Mouse (Mus musculus): ENCODE data around the gene Sugp1. TPM values are rescaled to one million over a fixed set of nuclear protein-coding genes. Genes with fewer than 3 reads are reported as not detected.

The Sugp1 gene
- polyA plus RNA-seq, 1 experiment from 2014 or later = 52.9 TPM

DNA sequence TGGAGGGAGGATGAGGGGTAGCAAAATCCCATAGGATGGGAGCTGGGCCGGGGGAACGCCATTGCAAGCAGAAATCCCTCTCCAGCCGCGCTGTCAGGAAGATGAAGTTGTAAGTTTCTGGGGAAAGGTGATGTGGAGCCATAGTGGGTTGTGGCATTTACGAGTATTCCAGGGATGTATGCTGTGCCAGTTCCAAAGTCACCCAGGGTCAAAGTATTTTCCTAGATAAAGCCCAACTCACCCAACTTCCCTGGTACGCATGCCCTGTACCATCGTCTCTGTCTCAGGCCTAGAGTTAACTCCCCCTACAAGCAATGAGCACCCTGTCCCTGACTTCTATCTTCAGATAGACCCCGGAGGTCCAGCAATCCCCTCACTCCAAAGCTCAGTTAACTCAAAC, 30.5 kb downstream of the Sugp1 start:
- Histone ChIP-seq H3K9ac (replicated peaks; ENCODE audit: low read depth, low read length) (no peak overlapping the region), H3K27me3 (ENCODE audit: control insufficient read depth, insufficient read depth, low read length) (no peaks in the 10 kb centered on the region), H3K27ac (ENCODE audit: low read depth, low read length) (no peak overlapping the region), H3K9me3 (ENCODE audit: control insufficient read depth, low read length) (no peaks in the 10 kb centered on the region), H3K36me3 (ENCODE audit: control insufficient read depth, insufficient read depth, low read length) (peaks cover 35% of the 10 kb centered on the region), H3K4me2 (ENCODE audit: low read depth, low read length) (no peak overlapping the region), H3K4me1 (ENCODE audit: control insufficient read depth, insufficient read depth, low read length) (no peaks in the 10 kb centered on the region), H3K4me3 (ENCODE audit: low read depth, low read length) (no peak overlapping the region)
- no peak for ATAC-seq (ENCODE audit: low read depth)
- WGBS = 68% methylated on average over 8 of the region's 8 CpGs

DNA sequence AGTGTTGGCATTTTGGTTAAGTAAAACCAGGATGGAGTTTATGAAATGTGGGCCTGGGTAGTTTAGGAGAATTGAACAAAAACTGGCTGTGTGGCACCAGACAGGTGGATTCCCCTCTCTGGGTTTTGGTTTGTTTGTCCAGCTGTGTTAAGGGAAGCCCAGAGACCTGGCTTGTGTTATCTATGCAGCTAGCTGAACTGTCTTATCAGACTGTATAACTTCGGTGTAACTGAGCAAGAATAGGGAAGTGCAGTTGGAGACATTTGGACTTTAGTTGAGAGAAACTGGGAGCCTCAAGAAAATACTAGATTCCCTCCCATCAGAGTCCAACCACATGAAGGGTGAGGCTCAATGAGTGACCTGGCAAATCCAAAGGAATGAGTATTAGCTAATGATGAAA, 31.1 kb downstream of the Sugp1 start:
- no peak overlapping the region for H3K27ac ChIP-seq (ENCODE audit: low read depth, low read length)
- WGBS = 88% methylated on average over 1 of the region's 1 CpGs
- no peak overlapping the region for H3K9ac ChIP-seq (replicated peaks; ENCODE audit: low read depth, low read length)
- no peak overlapping the region for H3K4me2 ChIP-seq (ENCODE audit: low read depth, low read length)
- H3K36me3 ChIP-seq (ENCODE audit: control insufficient read depth, insufficient read depth, low read length) = peaks cover 31% of the 10 kb centered on the region
- H3K4me3 ChIP-seq (ENCODE audit: low read depth, low read length) = no peak overlapping the region
- H3K9me3 ChIP-seq (ENCODE audit: control insufficient read depth, low read length) = no peaks in the 10 kb centered on the region
- no peaks in the 10 kb centered on the region for H3K27me3 ChIP-seq (ENCODE audit: control insufficient read depth, insufficient read depth, low read length)
- no peak for ATAC-seq (ENCODE audit: low read depth)
- no peaks in the 10 kb centered on the region for H3K4me1 ChIP-seq (ENCODE audit: control insufficient read depth, insufficient read depth, low read length)

DNA sequence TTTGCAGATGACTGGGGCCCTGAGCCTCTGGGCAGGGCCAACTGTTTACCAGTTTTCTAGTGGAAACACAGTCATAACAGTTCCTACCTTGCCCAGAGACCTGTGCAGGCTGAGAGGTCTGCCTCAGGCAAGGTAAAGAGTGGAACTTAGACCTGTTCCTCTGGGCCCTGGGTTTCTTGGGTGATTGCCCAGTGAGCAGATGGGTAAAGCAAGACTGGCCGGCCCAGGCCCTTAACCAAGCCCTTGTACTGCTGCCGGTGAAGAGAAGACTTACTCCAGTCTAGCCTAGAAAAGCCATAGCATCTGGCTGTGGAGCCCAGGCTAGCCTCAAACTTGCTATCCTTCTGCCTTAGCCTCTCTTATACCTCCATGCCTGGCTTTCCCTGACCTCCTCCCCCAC, 39.4 kb downstream of the Sugp1 start:
- no peak overlapping the region for H3K27ac ChIP-seq (ENCODE audit: low read depth, low read length)
- H3K27me3 ChIP-seq (ENCODE audit: control insufficient read depth, insufficient read depth, low read length) = peaks cover 37% of the 10 kb centered on the region
- H3K4me3 ChIP-seq (ENCODE audit: low read depth, low read length) = no peak overlapping the region
- H3K9me3 ChIP-seq (ENCODE audit: control insufficient read depth, low read length) = no peaks in the 10 kb centered on the region
- peaks cover 12% of the 10 kb centered on the region for H3K4me1 ChIP-seq (ENCODE audit: control insufficient read depth, insufficient read depth, low read length)
- ATAC-seq (ENCODE audit: low read depth) = no peak
- WGBS = 92% methylated on average over 2 of the region's 2 CpGs
- H3K36me3 ChIP-seq (ENCODE audit: control insufficient read depth, insufficient read depth, low read length) = no peaks in the 10 kb centered on the region
- no peak overlapping the region for H3K4me2 ChIP-seq (ENCODE audit: low read depth, low read length)
- no peak overlapping the region for H3K9ac ChIP-seq (replicated peaks; ENCODE audit: low read depth, low read length)

DNA sequence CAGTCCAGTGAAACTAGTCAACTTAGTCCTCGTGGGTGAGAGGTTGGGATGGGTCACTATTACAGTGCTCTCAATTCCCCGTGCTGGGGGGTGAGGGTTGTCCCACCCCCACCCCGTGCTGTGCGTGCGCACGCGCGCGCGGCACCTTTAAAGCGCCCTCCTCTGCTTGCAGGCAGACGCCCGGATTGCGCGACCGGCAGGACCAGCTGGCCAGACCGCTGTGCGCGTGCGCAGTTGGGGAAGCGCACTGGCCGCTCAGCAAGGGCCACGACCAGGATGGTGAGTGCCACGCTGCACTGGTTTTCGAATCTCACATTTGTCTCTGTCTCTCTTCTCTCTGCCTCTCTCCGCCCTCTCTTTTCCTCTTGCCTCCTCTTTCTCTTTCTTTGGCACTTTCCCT, 40.7 kb downstream of the Sugp1 start, which contains the start of gene Hapln4:
TSS of gene Hapln4 (plus strand) at position 173 of the 400 bp plus-strand sequence.
- H3K27ac ChIP-seq (ENCODE audit: low read depth, low read length) = no peak within 1 kb of the TSS
- peaks cover 50% of the 10 kb centered on the region for H3K27me3 ChIP-seq (ENCODE audit: control insufficient read depth, insufficient read depth, low read length)
- H3K36me3 ChIP-seq (ENCODE audit: control insufficient read depth, insufficient read depth, low read length) = no peaks in the 10 kb centered on the region
- H3K9me3 ChIP-seq (ENCODE audit: control insufficient read depth, low read length) = no peaks in the 10 kb centered on the region
- under 1% methylated on average over 26 of the region's 26 CpGs for WGBS
- H3K4me3 ChIP-seq (ENCODE audit: low read depth, low read length) = peak within 1 kb of the TSS; percentile 37
- peaks cover 17% of the 10 kb centered on the region for H3K4me1 ChIP-seq (ENCODE audit: control insufficient read depth, insufficient read depth, low read length)
- H3K9ac ChIP-seq (replicated peaks; ENCODE audit: low read depth, low read length) = peak within 1 kb of the TSS; percentile 29
- H3K4me2 ChIP-seq (ENCODE audit: low read depth, low read length) = peak within 1 kb of the TSS; percentile 91
- ATAC-seq (ENCODE audit: low read depth) = no peak

DNA sequence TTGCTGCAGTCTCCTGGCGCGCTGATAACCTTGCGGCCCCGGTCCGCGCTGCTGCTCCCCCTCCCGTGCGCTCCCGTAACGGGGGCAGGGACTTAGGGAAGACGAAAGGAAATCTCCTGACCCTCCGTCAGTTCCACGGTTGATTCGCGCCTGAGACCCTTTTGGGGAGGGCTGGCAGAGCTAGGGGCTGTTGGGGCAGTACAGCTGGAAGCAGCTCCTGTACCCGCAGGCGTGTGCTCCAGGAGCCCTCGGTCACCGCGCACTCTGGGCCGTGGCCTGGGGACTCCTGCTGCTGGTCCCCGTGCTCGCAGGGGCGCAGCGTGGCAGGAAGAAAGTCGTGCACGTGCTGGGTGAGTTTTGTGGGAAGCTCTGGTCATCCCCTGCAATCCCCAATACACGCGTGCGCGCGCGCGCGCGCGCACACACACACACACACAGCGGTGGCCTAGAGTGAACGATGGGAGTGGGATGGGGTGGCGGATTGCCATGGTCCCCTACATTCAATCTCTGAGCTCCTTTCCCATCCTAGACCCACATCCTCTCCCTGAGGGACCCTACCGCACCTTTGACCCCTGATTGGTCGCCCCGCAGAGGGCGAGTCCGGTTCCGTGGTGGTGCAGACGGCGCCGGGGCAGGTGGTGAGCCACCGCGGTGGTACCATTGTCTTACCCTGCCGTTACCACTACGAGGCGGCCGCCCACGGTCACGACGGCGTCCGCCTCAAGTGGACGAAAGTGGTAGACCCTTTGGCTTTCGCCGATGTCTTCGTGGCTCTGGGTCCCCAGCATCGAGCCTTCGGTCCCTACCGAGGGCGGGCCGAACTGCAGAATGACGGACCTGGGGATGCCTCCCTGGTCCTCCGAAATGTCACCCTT, 41.8 kb downstream of the Sugp1 start:
- peaks cover 57% of the 10 kb centered on the region for H3K27me3 ChIP-seq (ENCODE audit: control insufficient read depth, insufficient read depth, low read length)
- H3K9ac ChIP-seq (replicated peaks; ENCODE audit: low read depth, low read length) = peak overlapping the region; percentile 29
- H3K27ac ChIP-seq (ENCODE audit: low read depth, low read length) = no peak overlapping the region
- peak overlapping the region; percentile 91 for H3K4me2 ChIP-seq (ENCODE audit: low read depth, low read length)
- no peaks in the 10 kb centered on the region for H3K36me3 ChIP-seq (ENCODE audit: control insufficient read depth, insufficient read depth, low read length)
- 2% methylated on average over 71 of the region's 71 CpGs for WGBS
- H3K9me3 ChIP-seq (ENCODE audit: control insufficient read depth, low read length) = no peaks in the 10 kb centered on the region
- peak overlapping the region; percentile 37 for H3K4me3 ChIP-seq (ENCODE audit: low read depth, low read length)
- H3K4me1 ChIP-seq (ENCODE audit: control insufficient read depth, insufficient read depth, low read length) = peaks cover 21% of the 10 kb centered on the region
- peak; percentile 9; the same call in 1 of the 2 replicates for ATAC-seq (ENCODE audit: low read depth)

DNA sequence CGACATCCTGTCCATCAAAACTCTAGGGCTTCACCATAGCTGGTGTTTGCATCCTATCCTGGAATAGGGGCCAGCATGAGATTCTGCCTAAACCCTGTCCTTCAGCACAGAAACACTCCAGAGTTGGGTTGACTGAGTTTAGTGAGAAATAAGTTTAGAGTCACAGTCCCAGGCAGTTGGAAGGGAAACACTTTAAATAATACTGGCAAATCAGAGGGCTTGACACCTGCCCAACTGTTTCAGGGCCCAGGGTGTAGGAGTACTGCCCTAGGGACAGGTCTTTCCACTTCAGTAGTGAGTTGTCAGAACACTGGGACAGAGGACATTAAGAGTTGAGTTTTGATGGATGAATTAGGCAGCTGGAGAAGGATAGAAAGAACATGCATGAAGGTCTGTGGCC, 43.5 kb downstream of the Sugp1 start:
- H3K4me3 ChIP-seq (ENCODE audit: low read depth, low read length) = no peak overlapping the region
- peaks cover 25% of the 10 kb centered on the region for H3K4me1 ChIP-seq (ENCODE audit: control insufficient read depth, insufficient read depth, low read length)
- H3K27me3 ChIP-seq (ENCODE audit: control insufficient read depth, insufficient read depth, low read length) = peaks cover 60% of the 10 kb centered on the region
- 45% methylated on average over 1 of the region's 1 CpGs for WGBS
- H3K36me3 ChIP-seq (ENCODE audit: control insufficient read depth, insufficient read depth, low read length) = no peaks in the 10 kb centered on the region
- H3K9ac ChIP-seq (replicated peaks; ENCODE audit: low read depth, low read length) = no peak overlapping the region
- no peaks in the 10 kb centered on the region for H3K9me3 ChIP-seq (ENCODE audit: control insufficient read depth, low read length)
- no peak overlapping the region for H3K27ac ChIP-seq (ENCODE audit: low read depth, low read length)
- ATAC-seq (ENCODE audit: low read depth) = no peak
- H3K4me2 ChIP-seq (ENCODE audit: low read depth, low read length) = no peak overlapping the region

DNA sequence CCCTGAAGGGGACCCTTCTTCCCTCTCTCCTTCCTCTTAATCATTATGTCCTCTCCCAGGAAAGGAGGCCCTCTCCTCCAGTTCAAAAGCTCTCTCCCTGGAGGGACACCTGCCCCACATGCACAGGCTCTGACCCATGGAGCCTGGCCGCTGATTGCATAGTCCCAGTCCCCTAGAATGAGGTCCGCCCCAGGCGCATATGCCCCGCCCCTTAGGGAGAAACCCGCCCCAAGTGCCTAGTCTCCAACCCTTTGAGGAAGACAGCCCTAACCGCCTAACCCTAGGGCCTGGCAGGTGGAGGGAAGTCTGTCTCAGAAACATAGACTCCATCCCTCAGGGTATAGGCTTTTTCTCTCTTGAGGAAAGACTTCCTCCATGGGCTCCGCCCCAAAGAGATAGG, 44.6 kb downstream of the Sugp1 start:
- Histone ChIP-seq H3K9ac (replicated peaks; ENCODE audit: low read depth, low read length) (no peak overlapping the region), H3K4me3 (ENCODE audit: low read depth, low read length) (no peak overlapping the region), H3K9me3 (ENCODE audit: control insufficient read depth, low read length) (no peaks in the 10 kb centered on the region), H3K27ac (ENCODE audit: low read depth, low read length) (no peak overlapping the region), H3K36me3 (ENCODE audit: control insufficient read depth, insufficient read depth, low read length) (no peaks in the 10 kb centered on the region), H3K27me3 (ENCODE audit: control insufficient read depth, insufficient read depth, low read length) (peaks cover 56% of the 10 kb centered on the region), H3K4me2 (ENCODE audit: low read depth, low read length) (no peak overlapping the region), H3K4me1 (ENCODE audit: control insufficient read depth, insufficient read depth, low read length) (peaks cover 25% of the 10 kb centered on the region)
- ATAC-seq (ENCODE audit: low read depth) = no peak
- 4% methylated on average over 7 of the region's 7 CpGs for WGBS

DNA sequence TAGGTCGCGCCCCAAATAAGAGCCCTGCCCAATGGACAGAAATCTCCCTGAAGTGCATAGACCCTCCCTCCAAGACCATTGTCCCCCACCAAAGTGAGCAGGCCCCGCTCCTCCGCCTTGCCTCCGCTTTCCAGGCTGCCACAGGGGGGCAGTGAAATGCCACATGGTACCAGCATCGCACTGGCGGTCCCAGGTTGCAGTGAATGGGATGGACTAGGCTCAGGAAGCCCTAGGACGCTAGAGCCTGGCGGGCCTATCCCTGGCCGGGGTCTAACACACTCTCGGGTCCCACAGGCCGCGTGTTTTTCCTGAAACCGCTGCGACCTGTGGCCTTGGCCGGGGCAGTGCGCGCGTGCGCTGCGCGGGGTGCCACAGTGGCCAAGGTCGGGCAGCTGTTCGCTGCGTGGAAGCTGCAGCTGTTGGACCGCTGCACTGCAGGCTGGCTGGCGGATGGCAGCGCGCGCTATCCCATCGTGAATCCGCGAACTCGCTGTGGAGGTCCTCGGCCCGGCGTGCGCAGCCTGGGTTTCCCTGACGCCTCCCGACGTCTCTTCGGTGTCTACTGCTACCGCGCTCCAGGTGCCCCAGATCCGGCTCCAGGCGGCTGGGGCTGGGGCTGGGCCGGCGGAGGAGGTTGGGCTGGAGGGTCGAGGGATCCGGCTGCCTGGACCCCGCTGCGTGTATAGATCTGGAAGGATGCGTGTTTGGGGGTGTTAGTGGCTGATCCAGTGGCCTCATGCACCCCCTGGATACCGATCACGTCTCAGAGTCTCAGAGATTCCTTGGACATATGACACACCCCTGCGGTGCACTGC, 45.4 kb downstream of the Sugp1 start:
- 4% methylated on average over 56 of the region's 56 CpGs for WGBS
- H3K27ac ChIP-seq (ENCODE audit: low read depth, low read length) = no peak overlapping the region
- peaks cover 52% of the 10 kb centered on the region for H3K27me3 ChIP-seq (ENCODE audit: control insufficient read depth, insufficient read depth, low read length)
- peak overlapping the region; percentile 32 for H3K9ac ChIP-seq (replicated peaks; ENCODE audit: low read depth, low read length)
- ATAC-seq (ENCODE audit: low read depth) = peak; percentile 67
- no peaks in the 10 kb centered on the region for H3K36me3 ChIP-seq (ENCODE audit: control insufficient read depth, insufficient read depth, low read length)
- no peaks in the 10 kb centered on the region for H3K9me3 ChIP-seq (ENCODE audit: control insufficient read depth, low read length)
- H3K4me2 ChIP-seq (ENCODE audit: low read depth, low read length) = peak overlapping the region; percentile 75
- peaks cover 25% of the 10 kb centered on the region for H3K4me1 ChIP-seq (ENCODE audit: control insufficient read depth, insufficient read depth, low read length)
- H3K4me3 ChIP-seq (ENCODE audit: low read depth, low read length) = peak overlapping the region; percentile 38
